Mouse (Mus musculus) limb, embryonic 14.5 days (tissue): ENCODE measurements around the gene Pdzd2. TPM values are rescaled to one million over a fixed set of nuclear protein-coding genes. Genes with fewer than 3 reads are reported as not detected.

Experiments used
- ATAC-seq: fragments of 200-750 bp; cut with Nextera tagmentation; 2 replicates; pipeline ENCODE4 v1.8.0; 2017; ENCODE audit warnings: low read depth, moderate number of reproducible peaks, moderate TSS enrichment; ENCODE audit not compliant: low FRiP score
- DNase-seq: peaks from one replicate; pipeline ENCODE4 v3.0.0-alpha.2; 2015; ENCODE audit warnings: low spot score
- H3K27ac ChIP-seq: fragments of 300-500 bp; sonication (generic); replicated peaks from 2 replicates; pipeline ENCODE4 v1.5.1; 2014; ENCODE audit warnings: low read depth, mild to moderate bottlenecking, low read length, moderate library complexity, mixed read lengths
- H3K27me3 ChIP-seq: fragments of 300-500 bp; sonication (generic); 2 replicates; pipeline ENCODE4 v1.6.1; 2014; ENCODE audit warnings: low read length, mixed read lengths; ENCODE audit not compliant: control insufficient read depth, insufficient read depth
- H3K36me3 ChIP-seq: fragments of 300-500 bp; sonication (generic); 2 replicates; pipeline ENCODE4 v1.6.1; 2014; ENCODE audit warnings: mild to moderate bottlenecking, low read length, moderate library complexity, mixed read lengths; ENCODE audit not compliant: control insufficient read depth, insufficient read depth
- H3K4me1 ChIP-seq: fragments of 300-500 bp; sonication (generic); 2 replicates; pipeline ENCODE4 v1.6.1; 2014; ENCODE audit warnings: antibody characterized with exemption, low read length, mixed read lengths; ENCODE audit not compliant: control insufficient read depth, insufficient read depth
- H3K4me2 ChIP-seq: fragments of 300-500 bp; sonication (generic); replicated peaks from 2 replicates; pipeline ENCODE4 v1.6.1; 2014; ENCODE audit warnings: low read depth, mild to moderate bottlenecking, low read length, moderate library complexity; ENCODE audit not compliant: severe bottlenecking
- H3K4me3 ChIP-seq: fragments of 300-500 bp; sonication (generic); replicated peaks from 2 replicates; pipeline ENCODE4 v1.5.1; 2014; ENCODE audit warnings: low read length
- H3K9ac ChIP-seq: fragments of 300-500 bp; sonication (generic); 2 replicates; pipeline ENCODE4 v1.6.1; 2014; ENCODE audit warnings: mild to moderate bottlenecking, low read depth, low read length, moderate library complexity; ENCODE audit not compliant: severe bottlenecking
- H3K9me3 ChIP-seq: fragments of 300-500 bp; sonication (generic); 2 replicates; pipeline ENCODE4 v1.6.1; 2016; ENCODE audit warnings: low read length; ENCODE audit not compliant: control insufficient read depth
- POLR2A ChIP-seq: fragments of 200-500 bp; IDR thresholded peaks from 2 replicates; pipeline ENCODE4 v1.8.0; 2012; ENCODE audit warnings: inconsistent platforms, mild to moderate bottlenecking, moderate library complexity, borderline replicate concordance; ENCODE audit not compliant: insufficient read depth, insufficient read length; ENCODE audit errors: extremely low read depth
- WGBS: fragments of 180-500 bp; shearing (Covaris S2); extraction: QIAGEN DNeasy Blood & Tissue Kit; methylation state at CpG from one replicate; pipeline ENCODE4 v1.1.7; 2014; 5-methylcytosine and 5-hydroxymethylcytosine counted together
- polyA plus RNA-seq, 2 experiments: library from polyadenylated mRNA; depleted of rRNA in 1 of 2; stranded (reverse) in 1 of 2; unstranded in 1 of 2; fragments of >200 nt; fragmentation: Nextera tagmentation in 1 of 2; extraction: Ambion mirVana in 1 of 2; gene quantifications; 2 replicates each; pipeline versions ENCODE4 v1.2.1 to v1.2.3; 2012 to 2014

Pdzd2 gene
- polyA plus RNA-seq, 2 experiments, result 14.6 to 26.4 TPM

- DNase-seq, result no peak
- Histone ChIP-seq H3K27ac (no peak overlapping the region), H3K27me3 (no peaks in the 10 kb centered on the region), H3K4me3 (no peak overlapping the region), H3K4me2 (no peak overlapping the region), H3K9me3 (no peaks in the 10 kb centered on the region), H3K4me1 (peaks cover 21% of the 10 kb centered on the region), H3K36me3 (no peaks in the 10 kb centered on the region), H3K9ac (no peak overlapping the region)
- ATAC-seq, result no peak
- no peak for TF ChIP-seq POLR2A
These were observed 245.6 kb downstream of the Pdzd2 start for GRCm38 (mm10) chr15:12494084-12494483.

GRCm38 (mm10) chr15:12493258-12493657 is 246.5 kb downstream of the Pdzd2 start:
- no peak for TF ChIP-seq POLR2A
- Histone ChIP-seq H3K27ac (no peak overlapping the region), H3K4me1 (peaks cover 21% of the 10 kb centered on the region), H3K4me2 (no peak overlapping the region), H3K9me3 (no peaks in the 10 kb centered on the region), H3K27me3 (no peaks in the 10 kb centered on the region), H3K4me3 (no peak overlapping the region), H3K36me3 (no peaks in the 10 kb centered on the region), H3K9ac (no peak overlapping the region)
- 67% methylated on average over 7 of the region's 7 CpGs for WGBS
- DNase-seq (no peak), ATAC-seq (no peak)

GRCm38 (mm10) chr15:12490969-12491368 is 248.8 kb downstream of the Pdzd2 start:
- Histone ChIP-seq H3K27ac (0 out of 2 replicates have a peak overlapping the region, but pooled peaks have one; percentile 22), H3K36me3 (no peaks in the 10 kb centered on the region), H3K27me3 (no peaks in the 10 kb centered on the region), H3K9me3 (no peaks in the 10 kb centered on the region), H3K4me3 (no peak overlapping the region), H3K9ac (no peak overlapping the region), H3K4me2 (no peak overlapping the region), H3K4me1 (peaks cover 21% of the 10 kb centered on the region)
- 53% methylated on average over 3 of the region's 3 CpGs for WGBS
- DNase-seq, result peak; percentile 60
- ATAC-seq, result no peak
- no peak for TF ChIP-seq POLR2A

- H3K9ac ChIP-seq, result no peak overlapping the region
- DNase-seq (no peak), ATAC-seq (no peak)
- H3K9me3 ChIP-seq, result no peaks in the 10 kb centered on the region
- H3K4me1 ChIP-seq, result peaks cover 21% of the 10 kb centered on the region
- no peak for TF ChIP-seq POLR2A
- no peaks in the 10 kb centered on the region for H3K27me3 ChIP-seq
- H3K4me2 ChIP-seq, result no peak overlapping the region
- WGBS, result 37% methylated on average over 7 of the region's 7 CpGs
- no peak overlapping the region for H3K4me3 ChIP-seq
- H3K36me3 ChIP-seq, result no peaks in the 10 kb centered on the region
- H3K27ac ChIP-seq, result 0 out of 2 replicates have a peak overlapping the region, but pooled peaks have one; percentile 15
These were observed 249.2 kb downstream of the Pdzd2 start for GRCm38 (mm10) chr15:12490527-12490926.

GRCm38 (mm10) chr15:12488316-12488715 is 251.4 kb downstream of the Pdzd2 start:
- no peaks in the 10 kb centered on the region for H3K27me3 ChIP-seq
- WGBS, result 97% methylated on average over 2 of the region's 2 CpGs
- no peaks in the 10 kb centered on the region for H3K36me3 ChIP-seq
- no peak overlapping the region for H3K4me3 ChIP-seq
- ATAC-seq (no peak), DNase-seq (no peak)
- H3K4me2 ChIP-seq, result no peak overlapping the region
- peaks cover 20% of the 10 kb centered on the region for H3K4me1 ChIP-seq
- H3K9ac ChIP-seq, result no peak overlapping the region
- H3K9me3 ChIP-seq, result no peaks in the 10 kb centered on the region
- no peak for TF ChIP-seq POLR2A
- no peak overlapping the region for H3K27ac ChIP-seq

DNA sequence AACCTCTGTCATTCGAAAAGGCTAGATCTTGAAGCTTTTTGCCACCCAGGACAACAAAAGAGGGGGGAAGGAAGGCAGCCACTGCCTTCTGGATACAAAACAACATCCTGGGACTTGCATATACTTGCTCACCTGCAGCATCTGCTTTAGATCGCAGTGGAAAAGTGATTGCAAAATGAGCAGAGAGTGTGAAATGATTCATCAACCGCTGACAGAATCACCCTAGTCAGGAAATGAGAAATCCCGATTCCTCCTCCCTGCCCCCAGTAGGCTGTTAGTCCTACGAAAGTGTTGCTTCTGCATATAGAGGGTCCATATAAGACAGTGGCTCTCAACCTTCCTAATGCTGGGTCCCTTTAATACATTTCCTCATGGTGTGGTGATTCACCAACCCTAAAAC is 258.5 kb downstream of the Pdzd2 start:
- no peak overlapping the region for H3K4me3 ChIP-seq
- no peak overlapping the region for H3K9ac ChIP-seq
- H3K27me3 ChIP-seq, result no peaks in the 10 kb centered on the region
- WGBS, result 41% methylated on average over 5 of the region's 5 CpGs
- DNase-seq (no peak), ATAC-seq (no peak)
- no peak overlapping the region for H3K4me2 ChIP-seq
- no peaks in the 10 kb centered on the region for H3K36me3 ChIP-seq
- no peak overlapping the region for H3K27ac ChIP-seq
- TF ChIP-seq POLR2A, result no peak
- no peaks in the 10 kb centered on the region for H3K9me3 ChIP-seq
- H3K4me1 ChIP-seq, result peaks cover 9% of the 10 kb centered on the region; the same call in 1 of the 2 replicates
